Mouse (Mus musculus) bone marrow, adult 2 months (tissue): ENCODE measurements around the gene Upf2. TPM values are rescaled to one million over a fixed set of nuclear protein-coding genes. Genes with fewer than 3 reads are reported as not detected.

Experiments used
- H3K27ac ChIP-seq: fragments of 200-500 bp; 2 replicates; pipeline ENCODE4 v1.5.1; 2012; ENCODE audit warnings: low read depth, mild to moderate bottlenecking, control low read depth, inconsistent platforms, low read length; ENCODE audit not compliant: control insufficient read depth, poor library complexity, insufficient read depth
- H3K4me1 ChIP-seq: fragments of 200-500 bp; 2 replicates; pipeline ENCODE4 v1.6.1; 2011; ENCODE audit warnings: low read length; ENCODE audit not compliant: control insufficient read depth, insufficient read depth
- H3K4me3 ChIP-seq: fragments of 200-500 bp; replicated peaks from 2 replicates; pipeline ENCODE3; 2011; ENCODE audit warnings: mild to moderate bottlenecking, low read depth, low read length, control low read depth; ENCODE audit not compliant: control insufficient read depth
- CTCF ChIP-seq: fragments of 200-500 bp; IDR thresholded peaks from 2 replicates; pipeline ENCODE4 v1.5.1; 2011; ENCODE audit warnings: low read length, control low read depth; ENCODE audit not compliant: control insufficient read depth, insufficient read depth
- POLR2A ChIP-seq: fragments of 200-500 bp; IDR thresholded peaks from 2 replicates; pipeline ENCODE4 v1.6.1; 2011; ENCODE audit warnings: low read depth, mild to moderate bottlenecking, control low read depth, low read length, borderline replicate concordance; ENCODE audit not compliant: control insufficient read depth
- whole genome bisulfite sequencing: fragments of 180-500 bp; shearing (Covaris S2); methylation state at CpG from one replicate; pipeline ENCODE4 v1.1.7; 2018; 5-methylcytosine and 5-hydroxymethylcytosine counted together
- polyA plus RNA-seq: library from polyadenylated mRNA; stranded (reverse); fragments of >200 nt; gene quantifications from 2 replicates; pipeline ENCODE4 v1.2.4, GENCODE M21; 2011; ENCODE audit warnings: low replicate concordance; ENCODE audit not compliant: missing spikeins, insufficient read depth, insufficient read length

Gene Upf2
- polyA plus RNA-seq, 1 experiment: 20.0 TPM

- peak overlapping the region; percentile 35; the same call in 1 of the 2 replicates for H3K27ac ChIP-seq
- H3K4me1 ChIP-seq: peaks cover 2% of the 10 kb centered on the region; the same call in 1 of the 2 replicates
- WGBS: 21% methylated on average over 18 of the region's 18 CpGs
- TF ChIP-seq CTCF (no peak), POLR2A (no peak)
- H3K4me3 ChIP-seq: peak overlapping the region; percentile 25
Observed at GRCm38 (mm10) chr2:5930291-5931054, 20.8 kb upstream of the Upf2 start.

GRCm38 (mm10) chr2:5931938-5932337 is 19.3 kb upstream of the Upf2 start:
- no peak for TF ChIP-seq CTCF
- TF ChIP-seq POLR2A: no peak
- 85% methylated on average over 5 of the region's 5 CpGs for WGBS
- no peak overlapping the region for H3K27ac ChIP-seq
- no peak overlapping the region for H3K4me3 ChIP-seq
- peaks cover 2% of the 10 kb centered on the region; the same call in 1 of the 2 replicates for H3K4me1 ChIP-seq

GRCm38 (mm10) chr2:5934936-5935335 is 16.3 kb upstream of the Upf2 start:
- Histone ChIP-seq H3K4me1 (peaks cover 2% of the 10 kb centered on the region; the same call in 1 of the 2 replicates), H3K27ac (no peak overlapping the region), H3K4me3 (no peak overlapping the region)
- TF ChIP-seq POLR2A (no peak), CTCF (no peak)
- WGBS: 94% methylated on average over 3 of the region's 3 CpGs

- H3K27ac ChIP-seq: no peak overlapping the region
- WGBS: 78% methylated on average over 6 of the region's 6 CpGs
- no peak for TF ChIP-seq POLR2A
- no peak for TF ChIP-seq CTCF
- no peak overlapping the region for H3K4me3 ChIP-seq
- H3K4me1 ChIP-seq: no peaks in the 10 kb centered on the region; the same call in 1 of the 2 replicates
Observed at GRCm38 (mm10) chr2:5936068-5936467, 15.2 kb upstream of the Upf2 start.

GRCm38 (mm10) chr2:5936550-5936949 is 14.7 kb upstream of the Upf2 start:
- H3K4me3 ChIP-seq: no peak overlapping the region
- TF ChIP-seq POLR2A (no peak), CTCF (no peak)
- no peaks in the 10 kb centered on the region; the same call in 1 of the 2 replicates for H3K4me1 ChIP-seq
- H3K27ac ChIP-seq: no peak overlapping the region
- WGBS: 86% methylated on average over 4 of the region's 4 CpGs

GRCm38 (mm10) chr2:5939319-5939718 is 11.9 kb upstream of the Upf2 start:
- WGBS: 72% methylated on average over 3 of the region's 3 CpGs
- TF ChIP-seq POLR2A: no peak
- TF ChIP-seq CTCF: no peak
- Histone ChIP-seq H3K27ac (no peak overlapping the region), H3K4me3 (no peak overlapping the region), H3K4me1 (no peaks in the 10 kb centered on the region; the same call in 1 of the 2 replicates)

GRCm38 (mm10) chr2:5939911-5940310 is 11.4 kb upstream of the Upf2 start:
- Histone ChIP-seq H3K27ac (no peak overlapping the region), H3K4me3 (no peak overlapping the region), H3K4me1 (no peaks in the 10 kb centered on the region; the same call in 1 of the 2 replicates)
- WGBS: 85% methylated on average over 14 of the region's 14 CpGs
- TF ChIP-seq CTCF (no peak), POLR2A (no peak)

GRCm38 (mm10) chr2:5940936-5941335 is 10.3 kb upstream of the Upf2 start:
- H3K27ac ChIP-seq: no peak overlapping the region
- H3K4me3 ChIP-seq: no peak overlapping the region
- no peaks in the 10 kb centered on the region; the same call in 1 of the 2 replicates for H3K4me1 ChIP-seq
- WGBS: 90% methylated on average over 9 of the region's 9 CpGs
- TF ChIP-seq POLR2A (no peak), CTCF (no peak)
